Mouse (Mus musculus): ENCODE measurements around the gene Asic3. TPM values are rescaled to one million over a fixed set of nuclear protein-coding genes. Genes with fewer than 3 reads are reported as not detected.

Asic3 gene
- polyA plus RNA-seq, 1 experiment: 1.1 TPM

GRCm38 (mm10) chr5:24443204-24443603, 30.0 kb downstream of the Asic3 start:
- TF ChIP-seq CTCF (IDR thresholded peaks at IDR 0.05; ENCODE audit: borderline replicate concordance, extremely low read depth, insufficient read depth, insufficient read length) (no peak), POLR2A (IDR thresholded peaks at IDR 0.05; ENCODE audit: borderline replicate concordance, extremely low read depth, insufficient read depth, insufficient read length, poor library complexity, severe bottlenecking) (no peak)
- no peak for DNase-seq (ENCODE audit: low read depth)

- TF ChIP-seq CTCF (IDR thresholded peaks at IDR 0.05; ENCODE audit: borderline replicate concordance, extremely low read depth, insufficient read depth, insufficient read length) (no peak), POLR2A (IDR thresholded peaks at IDR 0.05; ENCODE audit: borderline replicate concordance, extremely low read depth, insufficient read depth, insufficient read length, poor library complexity, severe bottlenecking) (no peak)
- no peak for DNase-seq (ENCODE audit: low read depth)
These were observed 30.7 kb downstream of the Asic3 start for GRCm38 (mm10) chr5:24443927-24444326.

DNA sequence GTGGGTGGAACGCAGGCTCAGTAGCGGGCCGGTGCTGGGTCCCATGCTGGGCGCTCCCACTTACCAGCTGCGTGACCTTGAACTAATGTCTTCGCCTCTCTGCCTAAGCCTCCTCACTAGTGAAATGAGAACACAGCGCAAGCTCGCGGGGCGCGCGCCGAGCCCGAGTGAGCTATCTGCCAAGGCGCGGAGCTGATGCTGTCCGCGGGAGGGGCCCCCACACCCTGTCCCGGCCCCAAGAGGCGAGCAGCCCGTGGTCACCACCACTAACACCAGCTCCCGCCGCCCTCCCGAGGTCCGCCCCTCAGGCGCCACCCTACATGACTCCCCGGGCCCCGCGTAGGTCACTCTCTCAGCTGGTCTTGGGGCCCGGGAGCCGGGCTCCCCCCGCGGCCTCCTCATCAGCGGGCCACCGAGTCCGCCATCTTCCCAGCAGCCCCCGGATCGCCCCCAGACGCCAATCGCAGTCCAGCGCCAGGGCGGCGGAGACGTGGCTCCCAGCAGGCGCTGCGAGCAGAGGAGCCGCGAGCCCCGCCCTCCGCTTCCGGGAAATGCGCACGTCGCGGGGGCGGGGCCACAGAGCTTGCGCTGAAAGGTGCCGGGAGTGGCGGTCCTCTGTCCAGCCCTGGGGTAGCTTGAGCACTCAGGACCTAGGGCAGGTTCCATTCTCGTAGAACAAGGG, 31.7 kb downstream of the Asic3 start, which contains the start of gene Fastk:
Gene Fastk (minus strand): TSS at position 542 of the 682 bp plus-strand sequence.
- TF ChIP-seq POLR2A (IDR thresholded peaks at IDR 0.05; ENCODE audit: borderline replicate concordance, extremely low read depth, insufficient read depth, insufficient read length, poor library complexity, severe bottlenecking) (peak; percentile 75), CTCF (IDR thresholded peaks at IDR 0.05; ENCODE audit: borderline replicate concordance, extremely low read depth, insufficient read depth, insufficient read length) (no peak)
- peak; percentile 98 for DNase-seq (ENCODE audit: low read depth)

DNA sequence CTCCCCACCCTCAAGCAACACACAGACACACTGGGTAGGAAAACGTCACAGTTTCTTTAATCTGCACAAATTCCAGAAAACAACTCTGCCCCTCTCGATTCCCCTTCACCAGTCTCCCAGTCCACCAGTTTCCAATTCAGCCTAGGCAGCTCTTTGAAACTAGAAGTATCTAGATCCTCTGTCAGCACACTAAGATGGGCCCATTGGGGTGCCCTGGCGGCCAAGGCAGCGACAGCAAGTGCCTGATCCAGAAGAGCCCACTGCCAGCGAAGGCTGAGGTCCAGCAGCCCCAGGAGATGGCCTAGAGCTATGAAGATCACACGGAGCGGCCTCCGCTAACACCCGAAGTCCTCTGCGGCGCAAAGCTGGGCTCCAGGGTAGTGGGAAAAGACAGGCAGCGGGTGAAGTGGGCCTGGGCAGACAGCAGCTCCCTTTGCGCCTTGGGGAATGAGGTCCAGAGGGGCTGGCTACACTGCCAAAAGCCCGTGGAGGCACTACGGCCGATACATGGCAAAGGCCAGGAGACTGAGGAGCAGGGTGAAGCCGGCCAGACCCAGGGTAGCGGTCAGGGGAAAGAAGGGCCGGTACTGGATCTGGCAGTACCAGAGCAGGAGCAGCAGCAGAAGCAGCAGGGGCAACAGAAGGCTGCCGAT, 32.4 kb downstream of the Asic3 start:
- TF ChIP-seq CTCF (IDR thresholded peaks at IDR 0.05; ENCODE audit: borderline replicate concordance, extremely low read depth, insufficient read depth, insufficient read length) (0 out of 2 replicates have a peak, but pooled peaks have one; percentile 9), POLR2A (IDR thresholded peaks at IDR 0.05; ENCODE audit: borderline replicate concordance, extremely low read depth, insufficient read depth, insufficient read length, poor library complexity, severe bottlenecking) (no peak)
- no peak for DNase-seq (ENCODE audit: low read depth)

- TF ChIP-seq POLR2A (IDR thresholded peaks at IDR 0.05; ENCODE audit: borderline replicate concordance, extremely low read depth, insufficient read depth, insufficient read length, poor library complexity, severe bottlenecking) (no peak), CTCF (IDR thresholded peaks at IDR 0.05; ENCODE audit: borderline replicate concordance, extremely low read depth, insufficient read depth, insufficient read length) (no peak)
- DNase-seq (ENCODE audit: low read depth): no peak
These were observed 33.4 kb downstream of the Asic3 start for GRCm38 (mm10) chr5:24446630-24447029.

DNA sequence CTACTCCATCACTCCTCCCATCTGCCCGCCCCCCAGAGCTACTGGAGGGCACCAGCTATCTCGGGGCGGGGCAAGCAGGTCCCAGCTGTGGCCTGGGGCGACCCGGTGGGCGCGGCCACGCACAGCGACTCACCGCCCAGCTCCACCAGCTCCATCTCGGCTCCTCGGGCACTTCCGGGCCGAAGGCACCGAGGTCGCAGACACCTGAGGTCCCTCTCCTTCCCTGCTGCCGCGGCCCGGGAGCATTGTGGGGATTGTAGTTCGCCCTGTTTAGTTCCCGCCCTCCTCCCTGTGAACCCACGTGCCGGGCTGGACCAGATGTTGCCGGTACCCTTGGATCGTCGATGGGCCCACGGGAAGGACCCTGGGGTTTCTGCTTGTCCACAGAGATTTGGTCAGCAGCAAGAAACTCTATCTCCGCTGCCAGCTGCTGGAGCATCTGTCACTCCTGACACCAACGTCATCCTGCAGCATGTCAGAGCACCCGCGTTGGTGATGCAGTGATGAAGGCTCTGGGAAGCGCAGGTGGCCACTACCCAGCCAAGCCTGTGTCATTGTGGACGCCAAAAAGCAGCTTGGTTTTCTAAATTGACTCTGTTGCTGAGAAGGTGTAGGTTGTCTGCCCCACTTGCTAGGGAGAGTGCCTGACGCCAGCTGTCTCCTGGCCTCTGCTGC, 34.6 kb downstream of the Asic3 start, which contains the start of gene Tmub1:
Gene Tmub1 (minus strand): TSS at position 231 of the 675 bp plus-strand sequence.
- no peak for TF ChIP-seq CTCF (IDR thresholded peaks at IDR 0.05; ENCODE audit: borderline replicate concordance, extremely low read depth, insufficient read depth, insufficient read length)
- TF ChIP-seq POLR2A (IDR thresholded peaks at IDR 0.05; ENCODE audit: borderline replicate concordance, extremely low read depth, insufficient read depth, insufficient read length, poor library complexity, severe bottlenecking): 0 out of 2 replicates have a peak, but pooled peaks have one; percentile 43
- peak; percentile 85 for DNase-seq (ENCODE audit: low read depth)

- DNase-seq (ENCODE audit: low read depth): peak; percentile 97
- TF ChIP-seq CTCF (IDR thresholded peaks at IDR 0.05; ENCODE audit: borderline replicate concordance, extremely low read depth, insufficient read depth, insufficient read length) (no peak), POLR2A (IDR thresholded peaks at IDR 0.05; ENCODE audit: borderline replicate concordance, extremely low read depth, insufficient read depth, insufficient read length, poor library complexity, severe bottlenecking) (peak; percentile 97)
These were observed 38.3 kb downstream of the Asic3 start for GRCm38 (mm10) chr5:24451264-24452029.

DNA sequence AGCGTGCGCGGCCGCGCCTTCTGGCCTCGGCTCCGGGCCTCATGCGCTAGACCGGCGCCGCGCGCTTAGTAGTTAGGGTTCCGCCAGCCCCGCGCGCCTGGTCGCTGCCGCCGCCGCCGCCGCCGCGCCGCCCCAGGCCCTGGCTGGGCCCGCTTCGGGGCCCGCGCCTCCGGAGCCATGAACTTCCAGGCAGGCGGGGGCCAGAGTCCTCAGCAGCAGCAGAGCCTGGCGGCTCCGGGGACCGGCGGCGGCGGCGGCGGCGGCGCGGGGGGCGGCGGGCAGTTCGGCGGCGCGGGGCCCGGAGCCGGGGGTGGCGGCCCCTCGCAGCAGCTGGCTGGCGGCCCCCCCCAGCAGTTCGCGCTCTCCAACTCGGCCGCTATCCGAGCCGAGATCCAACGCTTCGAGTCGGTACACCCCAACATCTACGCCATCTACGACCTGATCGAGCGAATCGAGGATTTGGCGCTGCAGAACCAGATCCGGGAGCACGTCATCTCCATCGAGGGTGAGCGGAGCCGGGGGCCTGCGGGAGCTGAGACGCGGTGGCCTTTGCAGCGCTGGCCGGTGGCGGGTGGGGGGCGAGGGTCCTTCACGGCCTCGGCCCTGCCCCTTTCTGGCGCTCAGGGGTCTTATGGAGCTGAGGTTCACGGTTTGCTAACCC, 39.0 kb downstream of the Asic3 start, which contains the start of gene Agap3:
Gene Agap3 (plus strand): TSS at position 148 of the 661 bp plus-strand sequence.
- TF ChIP-seq CTCF (IDR thresholded peaks at IDR 0.05; ENCODE audit: borderline replicate concordance, extremely low read depth, insufficient read depth, insufficient read length) (no peak), POLR2A (IDR thresholded peaks at IDR 0.05; ENCODE audit: borderline replicate concordance, extremely low read depth, insufficient read depth, insufficient read length, poor library complexity, severe bottlenecking) (no peak)
- peak; percentile 59 for DNase-seq (ENCODE audit: low read depth)

GRCm38 (mm10) chr5:24452691-24453233, 39.6 kb downstream of the Asic3 start:
- peak; percentile 41 for DNase-seq (ENCODE audit: low read depth)
- TF ChIP-seq CTCF (IDR thresholded peaks at IDR 0.05; ENCODE audit: borderline replicate concordance, extremely low read depth, insufficient read depth, insufficient read length): no peak
- no peak for TF ChIP-seq POLR2A (IDR thresholded peaks at IDR 0.05; ENCODE audit: borderline replicate concordance, extremely low read depth, insufficient read depth, insufficient read length, poor library complexity, severe bottlenecking)

Data from brain, embryonic 14.5 days (tissue).